Mouse (Mus musculus): ENCODE measurements around the gene Prdx2.

The Prdx2 gene

GRCm38 (mm10) chr8:84997649-84998295 is 28.4 kb downstream of the Prdx2 start:
- DNase-seq (ENCODE audit: low spot score in 2 of 2), result peak; percentile 78 to 86

DNA sequence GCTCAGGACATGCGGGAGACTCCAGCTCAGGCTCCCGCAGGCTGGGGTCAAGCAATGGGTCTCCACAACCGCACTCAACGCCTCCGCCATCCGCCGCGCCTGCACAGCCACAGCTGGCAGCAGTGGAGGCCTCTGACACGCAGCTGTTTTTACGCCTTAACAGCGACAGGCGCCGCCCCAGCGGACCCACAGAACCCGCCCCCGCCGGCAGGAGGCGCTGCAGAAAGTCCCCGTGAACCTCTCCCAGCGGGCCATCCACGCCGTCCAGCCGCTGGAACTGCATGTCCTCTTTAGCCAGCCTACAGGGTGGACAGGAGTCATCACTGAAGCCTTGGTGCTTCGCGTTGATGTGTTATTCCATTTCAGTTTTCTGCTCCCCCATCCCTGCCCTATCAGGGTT is 38.3 kb downstream of the Prdx2 start:
- no peak for DNase-seq (ENCODE audit: low spot score in 2 of 2)

DNA sequence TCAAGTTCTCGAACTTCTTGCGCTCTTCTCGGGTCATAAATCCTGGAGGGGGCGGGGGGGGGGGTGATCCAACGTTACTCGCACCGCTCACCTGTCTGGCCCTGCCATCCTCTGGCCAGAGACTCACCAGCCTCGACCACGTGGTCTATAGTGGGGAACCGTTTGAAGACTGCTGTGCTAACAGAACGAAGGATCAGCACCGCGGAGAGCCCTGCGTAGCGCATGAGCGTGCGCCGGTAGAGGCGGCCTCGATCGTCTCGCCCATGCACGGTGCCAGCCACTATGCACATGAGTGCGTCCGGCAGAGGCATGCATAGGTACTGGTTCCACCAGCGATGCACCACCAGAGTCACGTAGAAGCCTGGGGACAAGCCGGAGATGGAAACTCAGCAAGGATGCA is 41.9 kb downstream of the Prdx2 start:
- no peak for DNase-seq (ENCODE audit: low spot score in 2 of 2)

DNA sequence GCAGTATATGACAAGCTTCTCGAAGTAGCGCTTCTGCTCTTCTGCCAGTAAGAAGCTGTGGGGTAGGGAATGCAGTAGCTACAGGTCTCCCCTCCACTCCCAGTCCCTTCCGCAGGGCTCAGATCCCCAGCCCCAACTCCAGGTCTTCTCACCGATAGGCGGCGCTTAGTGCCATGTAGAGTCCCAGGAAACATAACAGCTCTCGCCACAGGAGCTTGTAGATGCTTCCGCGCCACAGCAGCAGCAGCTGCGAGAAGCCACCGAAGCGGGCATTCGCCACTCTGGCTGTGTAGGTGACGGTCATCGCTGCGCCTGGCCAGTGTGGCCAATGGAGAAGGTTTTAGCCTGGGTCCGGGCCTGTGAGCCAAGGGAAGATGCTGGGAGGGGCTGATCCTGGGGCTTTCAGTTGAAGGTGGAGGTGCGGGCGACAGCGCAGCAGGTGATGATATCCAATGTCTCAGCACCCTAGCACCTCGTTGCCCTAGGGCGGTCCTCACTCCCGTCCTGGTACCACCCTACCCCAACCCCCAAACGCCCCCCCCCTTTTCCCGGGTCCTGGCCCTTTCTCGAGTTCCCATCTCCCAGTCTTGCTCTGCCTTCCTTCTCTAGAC is 43.9 kb downstream of the Prdx2 start:
- peak in 1 of 2 experiments; percentile 67 for DNase-seq (ENCODE audit: low spot score in 2 of 2)

GRCm38 (mm10) chr8:85014431-85014830 is 45.0 kb downstream of the Prdx2 start, which contains the start of gene Best2:
Best2 (minus strand) TSS chr8:85014531.
- DNase-seq (ENCODE audit: low spot score in 2 of 2), result no peak

- no peak for DNase-seq (ENCODE audit: low spot score in 2 of 2)
Observed at GRCm38 (mm10) chr8:85016724-85017123, 47.3 kb downstream of the Prdx2 start.

DNA sequence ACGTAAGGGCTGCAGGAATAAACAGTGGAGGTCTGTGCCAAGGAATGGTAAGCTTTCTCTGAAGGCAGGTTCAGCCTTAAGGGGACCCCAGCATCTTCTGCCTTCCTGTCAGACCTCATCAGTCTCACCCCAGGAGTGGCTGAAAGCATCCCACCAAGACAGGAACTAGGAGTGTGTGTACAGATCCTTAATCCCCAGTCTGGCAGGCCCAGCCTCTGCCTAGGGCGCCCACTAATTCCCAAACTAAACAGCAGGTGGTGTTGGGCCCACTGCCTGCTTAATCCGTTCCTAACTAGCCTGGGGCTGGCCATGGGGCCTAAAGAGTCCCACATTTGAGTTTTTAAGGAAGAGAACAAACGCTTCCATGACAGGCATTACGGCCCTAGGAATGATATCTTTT is 47.8 kb downstream of the Prdx2 start:
- DNase-seq (ENCODE audit: low spot score in 2 of 2), result no peak

DNA sequence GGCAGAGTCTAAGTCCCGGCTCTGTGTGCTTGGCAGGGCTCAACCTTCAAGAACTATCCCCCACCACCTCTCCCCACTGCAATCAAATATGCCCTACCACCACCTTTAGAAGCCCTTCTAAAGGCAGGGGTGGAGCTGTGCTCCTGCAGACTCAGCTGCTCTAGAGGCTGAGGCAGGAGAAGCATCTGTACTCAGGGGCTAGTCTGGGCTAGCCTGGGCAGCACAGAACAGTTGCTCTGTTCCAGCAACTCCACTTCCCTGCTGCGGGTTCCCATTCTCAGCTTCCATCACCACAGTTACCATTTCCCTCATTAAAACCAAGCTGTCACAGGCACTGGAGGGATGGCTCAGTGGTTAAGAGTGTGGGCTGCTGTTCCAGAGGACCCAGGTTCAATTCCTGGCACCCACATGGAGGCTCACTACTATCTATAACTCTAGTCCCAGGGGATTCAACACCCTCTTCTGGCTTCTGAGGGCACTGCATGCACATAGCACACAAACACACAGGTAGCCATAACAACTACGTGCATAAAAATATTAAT is 52.2 kb downstream of the Prdx2 start:
- DNase-seq (ENCODE audit: low spot score in 2 of 2), result no peak

DNA sequence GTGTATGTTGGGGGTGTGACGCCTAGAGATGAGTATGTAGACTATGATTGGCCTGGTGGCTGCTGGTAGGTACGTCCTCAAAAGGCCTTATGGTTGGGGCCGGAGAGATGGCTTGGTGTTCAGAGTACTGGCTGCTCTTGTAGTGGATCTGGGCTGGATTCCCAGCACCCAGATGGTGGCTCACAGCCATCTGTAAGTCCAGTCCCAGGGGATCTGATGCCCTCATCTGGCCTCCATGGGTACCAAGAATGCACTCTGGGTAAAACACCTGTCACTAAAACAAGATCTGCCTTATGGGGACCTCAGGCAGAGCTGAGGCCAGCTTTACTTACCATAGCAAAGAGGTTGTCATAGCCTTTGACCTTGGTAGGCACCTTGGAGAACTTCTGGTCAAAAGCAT is 54.5 kb downstream of the Prdx2 start:
- no peak for DNase-seq (ENCODE audit: low spot score in 2 of 2)

All from frontal cortex, postnatal 10 days (tissue).